Mouse (Mus musculus): ENCODE results near the gene Ifnk.

Gene Ifnk

GRCm38 (mm10) chr4:35201700-35202099 lies 49.8 kb downstream of the Ifnk start:
- DNase-seq: no peak
